In the genomic region with DNA sequence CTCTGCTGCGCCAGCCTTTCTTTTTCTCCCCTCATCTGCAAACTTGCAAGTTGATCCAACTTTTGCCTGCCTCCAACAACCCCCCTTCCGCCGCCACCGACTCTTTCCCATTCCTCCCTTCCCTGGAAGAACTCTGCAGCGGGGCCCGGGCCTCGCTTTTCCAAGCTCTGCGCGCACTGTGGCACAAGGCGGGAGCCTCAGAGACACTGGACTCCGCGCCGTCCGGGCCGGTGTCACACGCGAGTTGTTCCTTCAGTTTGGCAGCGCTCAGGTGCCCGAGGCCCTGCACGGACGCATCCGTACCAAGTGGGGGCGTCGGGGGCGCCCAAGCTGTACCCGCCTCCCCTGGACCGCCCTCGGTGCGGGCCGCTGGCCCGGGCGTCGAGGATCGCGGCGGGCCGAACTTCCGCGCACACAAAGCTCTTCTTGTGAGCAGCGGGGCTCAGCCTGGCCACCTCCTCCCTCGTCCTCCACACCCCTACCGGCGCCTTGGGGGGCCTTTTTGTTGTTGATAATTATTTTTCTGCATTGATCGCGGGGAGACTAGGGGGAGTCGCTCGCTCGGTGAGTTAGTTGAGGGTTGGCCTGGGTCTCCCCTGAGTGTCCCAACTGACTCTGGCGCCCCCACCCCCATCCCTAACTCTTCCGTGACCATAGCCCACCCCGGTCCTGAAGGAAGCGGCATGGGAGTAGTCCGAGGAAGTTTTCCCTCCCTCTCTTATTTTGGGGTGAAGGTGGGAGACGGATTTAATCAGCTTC, we compare ENCODE assay signal across 9 mouse cellular contexts. TPM values are rescaled to one million over a fixed set of nuclear protein-coding genes. Genes with fewer than 3 reads are reported as not detected.
DNase-seq lines count a peak whose midpoint lies in the region; TF ChIP-seq lines count a peak whose summit lies in the region.
"Had no signal": no experiment of that assay in that cellular context is flagged by ENCODE, and none has a peak within 500 bp of the region (broad histone marks: within the 10 kb centered on the region; RNA-seq: fewer than 3 reads in every experiment).

No protein-coding gene starts in this region.

- H3K27ac ChIP-seq in embryonic facial prominence, embryonic 10.5 days (replicated peaks): peak overlapping the region; percentile 98
- peak overlapping the region; percentile 78 for H3K27ac ChIP-seq in liver, adult 2 months (replicated peaks; ENCODE audit: insufficient read depth, low read depth, low read length)

- H3K27me3 ChIP-seq in embryonic facial prominence, embryonic 10.5 days (replicated peaks; ENCODE audit: low read depth, poor library complexity, severe bottlenecking): peaks cover 29% of the 10 kb centered on the region
- no peaks in the 10 kb centered on the region for H3K27me3 ChIP-seq in liver, adult 2 months (ENCODE audit: control insufficient read depth, insufficient read depth, low read length)

- peaks cover 65% of the 10 kb centered on the region for H3K4me1 ChIP-seq in embryonic facial prominence, embryonic 10.5 days
- H3K4me1 ChIP-seq in liver, adult 2 months (ENCODE audit: control insufficient read depth, insufficient read depth, low read length): peaks cover 21% of the 10 kb centered on the region

- peak overlapping the region; percentile 88 for H3K4me3 ChIP-seq in embryonic facial prominence, embryonic 10.5 days
- H3K4me3 ChIP-seq in liver, adult 2 months (ENCODE audit: insufficient read depth, low read depth, low read length): peak overlapping the region; percentile 80

- H3K9ac ChIP-seq in liver, adult 2 months (ENCODE audit: low read depth, low read length): peak overlapping the region; percentile 95

- peaks cover 41% of the 10 kb centered on the region for H3K36me3 ChIP-seq in embryonic facial prominence, embryonic 10.5 days (replicated peaks)
- no peaks in the 10 kb centered on the region; the same call in 1 of the 2 replicates for H3K36me3 ChIP-seq in liver, adult 2 months (ENCODE audit: control insufficient read depth, insufficient read depth, low read length)

- WGBS in embryonic facial prominence, embryonic 10.5 days: 2% methylated on average over 54 of the region's 54 CpGs
- WGBS in liver, adult 2 months: 4% methylated on average over 54 of the region's 54 CpGs

- H3K9me3 ChIP-seq in embryonic facial prominence, embryonic 10.5 days: no peaks in the 10 kb centered on the region

- TF ChIP-seq CTCF in liver, adult 2 months (IDR thresholded peaks at IDR 0.05; ENCODE audit: low read depth, low read length): no peak

- TF ChIP-seq POLR2A in liver, adult 2 months (IDR thresholded peaks at IDR 0.05; ENCODE audit: extremely low read depth, insufficient read depth, low read length): 0 out of 2 replicates have a peak, but pooled peaks have one; percentile 19

- DNase-seq in 3134 (ENCODE audit: extremely low read depth, insufficient read length, low spot score): peak; percentile 82
- peak; percentile 51 to 55 for DNase-seq in B cell, adult 2 months
- DNase-seq in embryonic facial prominence, embryonic 10.5 days (ENCODE audit: low spot score): peak; percentile 73
- peak; percentile 67 for DNase-seq in heart, postnatal 4 days
- DNase-seq in liver, adult 2 months (ENCODE audit: extremely low read depth, low read depth, low spot score): no peak
- peak; percentile 68 for DNase-seq in neural tube, embryonic 10.5 days (ENCODE audit: extremely low spot score, low spot score)
- DNase-seq in frontal cortex, postnatal 14 days (ENCODE audit: low spot score in 2 of 2): no peak
- no peak for DNase-seq in left cerebral cortex, adult 8-10 months (ENCODE audit: low spot score in 2 of 2)

- peaks cover under 1% of the 10 kb centered on the region; the same call in 1 of the 2 replicates for H3K79me2 ChIP-seq in liver, adult 2 months (ENCODE audit: control insufficient read depth, insufficient read depth, low read length)

RNA-seq across cellular contexts. Expression of gene Mmp14, which starts 0.8 kb away (rescaled TPM):
- 62.7 and 69.5 TPM in 2 replicates for polyA plus RNA-seq in embryonic facial prominence, embryonic 10.5 days (2016; fragmentation: Nextera tagmentation; extraction: Ambion mirVana)
- 100 to 1,000 TPM; 129 to 131 TPM for total RNA-seq in heart, postnatal 4 days (2021)
- total RNA-seq in liver, adult 2 months (2014; rRNA removed): 9.0 and 12.4 TPM in 2 replicates
- polyA plus RNA-seq in liver, adult 2 months (2012; rRNA removed): 44.0 and 52.6 TPM in 2 replicates
- 10 to 100 TPM in 3 of 4 experiments, 1 to 10 TPM in 1; 8.7 to 14.8 (median 11.9) TPM for total RNA-seq in left cerebral cortex, adult 8-10 months (2022)

RNA-seq across cellular contexts. Expression of gene Mrpl52, which starts 5.5 kb away (rescaled TPM):
- 201 and 207 TPM in 2 replicates for polyA plus RNA-seq in embryonic facial prominence, embryonic 10.5 days (2016; fragmentation: Nextera tagmentation; extraction: Ambion mirVana)
- total RNA-seq in heart, postnatal 4 days (2021): 100 to 1,000 TPM; 185 to 194 TPM
- total RNA-seq in liver, adult 2 months (2014; rRNA removed): 77.8 and 85.8 TPM in 2 replicates
- 876 and 1,262 TPM in 2 replicates for polyA plus RNA-seq in liver, adult 2 months (2012; rRNA removed)
- 100 to 1,000 TPM in 2 of 4 experiments, 10 to 100 TPM in 2; 71.6 to 109 (median 87.4) TPM for total RNA-seq in left cerebral cortex, adult 8-10 months (2022)

RNA-seq across cellular contexts. Expression of gene Slc7a7, which starts 14.7 kb away (rescaled TPM):
- polyA plus RNA-seq in embryonic facial prominence, embryonic 10.5 days (2016; fragmentation: Nextera tagmentation; extraction: Ambion mirVana): 3.6 and 4.2 TPM in 2 replicates
- 1 to 10 TPM; 5.2 to 7.8 TPM for total RNA-seq in heart, postnatal 4 days (2021)
- total RNA-seq in liver, adult 2 months (2014; rRNA removed): 2.2 and 2.3 TPM in 2 replicates
- polyA plus RNA-seq in liver, adult 2 months (2012; rRNA removed): 2.6 and 4.1 TPM in 2 replicates
- total RNA-seq in left cerebral cortex, adult 8-10 months (2022): 1 to 10 TPM; 1.1 to 7.5 (median 3.4) TPM

RNA-seq across cellular contexts. Expression of gene Lrp10, which starts 31.7 kb away (rescaled TPM):
- polyA plus RNA-seq in embryonic facial prominence, embryonic 10.5 days (2016; fragmentation: Nextera tagmentation; extraction: Ambion mirVana): 23.2 and 23.4 TPM in 2 replicates
- total RNA-seq in heart, postnatal 4 days (2021): 10 to 100 TPM; 81.3 to 81.5 TPM
- total RNA-seq in liver, adult 2 months (2014; rRNA removed): 7.1 and 10.4 TPM in 2 replicates
- polyA plus RNA-seq in liver, adult 2 months (2012; rRNA removed): 41.3 and 50.3 TPM in 2 replicates
- total RNA-seq in left cerebral cortex, adult 8-10 months (2022): 10 to 100 TPM; 24.1 to 27.4 (median 25.8) TPM

RNA-seq across cellular contexts. Expression of gene Rem2, which starts 43.6 kb away (rescaled TPM):
- polyA plus RNA-seq in embryonic facial prominence, embryonic 10.5 days (2016; fragmentation: Nextera tagmentation; extraction: Ambion mirVana): 9.1 and 9.9 TPM in 2 replicates
- under 1 TPM; 0.14 to 0.23 TPM for total RNA-seq in heart, postnatal 4 days (2021)
- not detected in 2 replicates for total RNA-seq in liver, adult 2 months (2014; rRNA removed)
- polyA plus RNA-seq in liver, adult 2 months (2012; rRNA removed): 0.10 TPM in 1 of 2 replicates, not detected in the other
- 10 to 100 TPM; 11.7 to 18.2 (median 13.6) TPM for total RNA-seq in left cerebral cortex, adult 8-10 months (2022)
- total RNA-seq: heart, adult 18-20 months had no signal

Comparison
In these comparisons a context has a peak if more than half of its experiments do, and no peak if none do; other contexts are left out.
1. DNase-seq: peak in 3134 (single experiment), B cell, adult 2 months (2 of 2), embryonic facial prominence, embryonic 10.5 days (single experiment), heart, postnatal 4 days (single experiment) and neural tube, embryonic 10.5 days (single experiment); none in liver, adult 2 months (single experiment), frontal cortex, postnatal 14 days (0 of 2) and left cerebral cortex, adult 8-10 months (0 of 2).